31 mouse cellular contexts compared by ENCODE assay signal in the genomic region with DNA sequence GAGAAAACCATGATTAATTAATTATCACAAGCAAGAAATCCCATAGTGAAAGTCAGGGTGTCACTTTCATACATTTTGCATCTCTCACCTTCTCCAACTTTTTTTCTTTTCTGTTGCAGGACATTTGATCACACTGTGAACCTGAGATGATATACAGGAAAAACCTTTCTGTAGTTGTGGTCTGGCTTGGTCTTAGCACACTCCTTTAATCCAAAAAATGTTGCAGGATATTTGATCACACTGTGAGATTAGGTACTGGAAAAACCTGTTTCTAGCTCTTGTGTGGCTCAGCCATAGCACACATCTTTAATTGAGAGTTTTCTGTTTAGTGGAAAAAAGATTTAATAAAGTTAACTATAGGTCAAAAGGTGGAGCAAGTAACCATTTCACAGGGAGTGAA.
"Had no signal": no experiment of that assay in that cellular context is flagged by ENCODE, and none has a peak within 500 bp of the region (broad histone marks: within the 10 kb centered on the region; RNA-seq: fewer than 3 reads in every experiment).

No protein-coding gene starts in this region.

- H3K9me3 ChIP-seq: limb, embryonic 10.5 days; limb, embryonic 12.5 days; limb, embryonic 13.5 days; limb, embryonic 15.5 days; liver, embryonic 12.5 days; liver, embryonic 13.5 days; liver, embryonic 15.5 days; lung, embryonic 15.5 days; midbrain, embryonic 10.5 days; midbrain, embryonic 12.5 days; midbrain, embryonic 13.5 days; midbrain, embryonic 15.5 days had no signal

- H3K4me1 ChIP-seq: limb, embryonic 13.5 days; limb, embryonic 15.5 days; liver, embryonic 12.5 days; liver, embryonic 13.5 days; liver, embryonic 15.5 days; lung, embryonic 15.5 days; megakaryocyte, embryonic 14.5 days; midbrain, embryonic 10.5 days; midbrain, embryonic 12.5 days; midbrain, embryonic 13.5 days; midbrain, embryonic 15.5 days had no signal

- ATAC-seq: liver, embryonic 12.5 days; liver, postnatal 0 days; lung, postnatal 0 days; midbrain, embryonic 13.5 days; midbrain, embryonic 15.5 days; midbrain, embryonic 16.5 days had no signal

- H3K9ac ChIP-seq: limb, embryonic 12.5 days; limb, embryonic 13.5 days; limb, embryonic 15.5 days; liver, embryonic 12.5 days; liver, embryonic 13.5 days; liver, embryonic 14.5 days; liver, embryonic 15.5 days; liver, postnatal 0 days; lung, embryonic 14.5 days; lung, embryonic 15.5 days; midbrain, embryonic 12.5 days; midbrain, embryonic 13.5 days; midbrain, embryonic 15.5 days had no signal

- H3K4me3 ChIP-seq: limb, embryonic 10.5 days; limb, embryonic 12.5 days; limb, embryonic 13.5 days; limb, embryonic 15.5 days; liver, embryonic 12.5 days; liver, embryonic 13.5 days; liver, embryonic 15.5 days; lung, embryonic 15.5 days; megakaryocyte, embryonic 14.5 days; midbrain, embryonic 10.5 days; midbrain, embryonic 12.5 days; midbrain, embryonic 13.5 days; midbrain, embryonic 15.5 days; myocyte had no signal

- DNase-seq: left cerebral cortex, postnatal 4 days; liver; liver, embryonic 13.5 days; liver, postnatal 0 days; lung, adult 18-20 months; lung, adult 2 months; lung, embryonic 14.5 days; lung, postnatal 10 days; lung, postnatal 14 days; lung, postnatal 36 days; lung, postnatal 4 days; midbrain, embryonic 14.5 days had no signal

- H3K27ac ChIP-seq: limb, embryonic 10.5 days; limb, embryonic 12.5 days; limb, embryonic 13.5 days; limb, embryonic 15.5 days; liver, embryonic 12.5 days; liver, embryonic 13.5 days; liver, embryonic 14.5 days; liver, embryonic 15.5 days; lung, embryonic 15.5 days; macrophage; midbrain, embryonic 10.5 days; midbrain, embryonic 12.5 days; midbrain, embryonic 13.5 days; midbrain, embryonic 15.5 days had no signal

- H3K27me3 ChIP-seq: limb, embryonic 12.5 days; limb, embryonic 13.5 days; limb, embryonic 15.5 days; liver, embryonic 12.5 days; liver, embryonic 13.5 days; liver, embryonic 15.5 days; lung, embryonic 15.5 days; megakaryocyte, embryonic 14.5 days; midbrain, embryonic 12.5 days; midbrain, embryonic 13.5 days; midbrain, embryonic 15.5 days had no signal

- H3K36me3 ChIP-seq: limb, embryonic 10.5 days; limb, embryonic 12.5 days; limb, embryonic 13.5 days; limb, embryonic 15.5 days; liver, embryonic 12.5 days; liver, embryonic 13.5 days; liver, embryonic 15.5 days; lung, embryonic 15.5 days; midbrain, embryonic 10.5 days; midbrain, embryonic 12.5 days; midbrain, embryonic 13.5 days; midbrain, embryonic 15.5 days had no signal

- H3K4me2 ChIP-seq: limb, embryonic 12.5 days; limb, embryonic 13.5 days; limb, embryonic 15.5 days; liver, embryonic 11.5 days; liver, embryonic 12.5 days; liver, embryonic 13.5 days; liver, embryonic 15.5 days; lung, embryonic 14.5 days; lung, embryonic 15.5 days; midbrain, embryonic 11.5 days; midbrain, embryonic 12.5 days; midbrain, embryonic 13.5 days; midbrain, embryonic 15.5 days had no signal
